Comparison of ENCODE assay signal across 9 mouse cellular contexts in the genomic region with DNA sequence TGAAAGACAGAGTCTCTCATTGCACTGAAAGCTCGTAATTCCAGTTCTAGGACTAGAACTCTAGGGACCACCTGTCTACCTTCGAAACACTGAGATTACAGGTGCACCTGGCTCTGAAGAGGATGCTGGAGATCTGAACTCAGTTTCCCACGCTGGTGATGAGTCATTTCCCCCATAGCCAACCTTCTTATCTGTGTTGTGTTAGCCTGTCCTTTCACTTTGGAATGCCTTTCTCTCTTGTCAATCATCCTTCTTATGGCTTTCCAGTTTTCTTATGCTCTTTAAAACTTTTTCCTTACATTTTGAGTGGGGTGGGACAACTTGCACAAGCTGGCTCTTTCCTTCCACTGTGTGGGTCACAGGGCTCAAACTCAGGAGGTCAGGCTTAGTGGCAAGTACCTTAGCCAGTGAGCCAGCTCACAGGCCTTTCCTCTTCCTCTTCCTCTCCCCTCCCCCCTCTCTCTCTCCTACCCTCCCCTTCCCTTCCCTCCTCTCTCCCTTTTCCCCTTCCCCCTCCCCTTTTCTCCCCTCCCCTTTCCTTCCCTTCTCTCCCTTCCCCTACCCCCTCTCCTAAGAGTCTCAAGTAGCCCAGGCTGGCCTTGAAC. TPM values are rescaled to one million over a fixed set of nuclear protein-coding genes. Genes with fewer than 3 reads are reported as not detected.
DNase-seq lines count a peak whose midpoint lies in the region; ATAC-seq lines count a peak whose summit lies in the region.
"Had no signal": no experiment of that assay in that cellular context is flagged by ENCODE, and none has a peak within 500 bp of the region (broad histone marks: within the 10 kb centered on the region; RNA-seq: fewer than 3 reads in every experiment).

No protein-coding gene starts in this region.

- peak overlapping the region; percentile 80 for H3K4me2 ChIP-seq in forebrain, embryonic 15.5 days (replicated peaks)
- peak overlapping the region; percentile 78 for H3K4me2 ChIP-seq in liver, embryonic 15.5 days

- no peaks in the 10 kb centered on the region for H3K9me3 ChIP-seq in heart, embryonic 10.5 days
- no peaks in the 10 kb centered on the region for H3K9me3 ChIP-seq in forebrain, embryonic 15.5 days
- no peaks in the 10 kb centered on the region for H3K9me3 ChIP-seq in liver, embryonic 15.5 days (replicated peaks)

- intact Hi-C loops in left cerebral cortex, postnatal 14 days (cut with DNase I), result loop anchor here (10.0 kb wide), 1 partner anchor 185 kb away; no protein-coding TSS in a partner anchor

- H3K4me3 ChIP-seq in heart, embryonic 10.5 days, result peak overlapping the region; percentile 68
- H3K4me3 ChIP-seq in forebrain, embryonic 15.5 days, result peak overlapping the region; percentile 60; the same call in 1 of the 2 replicates
- no peak overlapping the region for H3K4me3 ChIP-seq in liver, embryonic 15.5 days (replicated peaks)

- WGBS in heart, embryonic 10.5 days, result 59% methylated on average over 3 of the region's 3 CpGs
- WGBS in forebrain, embryonic 15.5 days, result 81% methylated on average over 3 of the region's 3 CpGs
- WGBS in liver, embryonic 15.5 days (ENCODE audit: insufficient replicate concordance), result 52% methylated on average over 3 of the region's 3 CpGs

- no peaks in the 10 kb centered on the region for H3K27me3 ChIP-seq in heart, embryonic 10.5 days (ENCODE audit: insufficient read depth, poor library complexity, severe bottlenecking)
- H3K27me3 ChIP-seq in forebrain, embryonic 15.5 days, result no peaks in the 10 kb centered on the region
- H3K27me3 ChIP-seq in liver, embryonic 15.5 days, result peaks cover 15% of the 10 kb centered on the region

- peaks cover 20% of the 10 kb centered on the region for H3K4me1 ChIP-seq in heart, embryonic 10.5 days
- H3K4me1 ChIP-seq in forebrain, embryonic 15.5 days, result peaks cover 29% of the 10 kb centered on the region
- H3K4me1 ChIP-seq in liver, embryonic 15.5 days (replicated peaks), result peaks cover 28% of the 10 kb centered on the region

- H3K27ac ChIP-seq in heart, embryonic 10.5 days, result peak overlapping the region; percentile 86; the same call in 1 of the 2 replicates
- no peak overlapping the region for H3K27ac ChIP-seq in forebrain, embryonic 15.5 days (replicated peaks)
- no peak overlapping the region for H3K27ac ChIP-seq in liver, embryonic 15.5 days (replicated peaks)

- H3K9ac ChIP-seq in forebrain, embryonic 15.5 days (replicated peaks), result peak overlapping the region; percentile 48; the same call in 1 of the 2 replicates
- no peak overlapping the region for H3K9ac ChIP-seq in liver, embryonic 15.5 days

- peaks cover 36% of the 10 kb centered on the region for H3K36me3 ChIP-seq in heart, embryonic 10.5 days
- H3K36me3 ChIP-seq in forebrain, embryonic 15.5 days, result peaks cover 28% of the 10 kb centered on the region
- 0 out of 2 replicates have a peak, but pooled peaks cover 2% of the 10 kb centered on the region for H3K36me3 ChIP-seq in liver, embryonic 15.5 days (replicated peaks)

- ATAC-seq in forebrain, embryonic 15.5 days (replicated peaks), result no peak
- no peak for ATAC-seq in liver, embryonic 15.5 days (ENCODE audit: insufficient read depth)

- DNase-seq in heart, embryonic 10.5 days (ENCODE audit: low spot score), result no peak
- DNase-seq in heart, adult 18-20 months, result no peak
- DNase-seq in 416B (ENCODE audit: low read depth), result peak; percentile 42
- DNase-seq in adrenal gland, postnatal 10 days, result no peak
- no peak for DNase-seq in kidney, adult 11 months
- no peak for DNase-seq in left cerebral cortex, postnatal 14 days (ENCODE audit: low spot score in 2 of 2)
- DNase-seq: thymus, postnatal 36 days had no signal

RNA-seq across cellular contexts. Expression of a gene that starts 1.2 kb away (rescaled TPM):
- 28.6 and 31.1 TPM in 2 replicates for polyA plus RNA-seq in heart, embryonic 10.5 days (2016; fragmentation: Nextera tagmentation; extraction: Ambion mirVana)
- total RNA-seq in heart, adult 18-20 months (2021), result 10 to 100 TPM; 37.3 to 44.5 TPM
- polyA plus RNA-seq in forebrain, embryonic 15.5 days (2015; fragmentation: Nextera tagmentation; extraction: Ambion mirVana), result 36.0 and 38.0 TPM in 2 replicates
- polyA plus RNA-seq in liver, embryonic 15.5 days (2015; fragmentation: Nextera tagmentation; extraction: Ambion mirVana), result 3.9 and 4.5 TPM in 2 replicates
- 10 to 100 TPM; 27.7 to 36.2 TPM for total RNA-seq in adrenal gland, postnatal 10 days (2021)
- 10 to 100 TPM; 82.8 to 93.9 TPM for total RNA-seq in left cerebral cortex, postnatal 14 days (2021)

RNA-seq across cellular contexts. Expression of a gene that starts 6.2 kb away (rescaled TPM):
- 30.2 and 51.9 TPM in 2 replicates for polyA plus RNA-seq in heart, embryonic 10.5 days (2016; fragmentation: Nextera tagmentation; extraction: Ambion mirVana)
- 1 to 10 TPM; 4.2 to 4.3 TPM for total RNA-seq in heart, adult 18-20 months (2021)
- polyA plus RNA-seq in forebrain, embryonic 15.5 days (2015; fragmentation: Nextera tagmentation; extraction: Ambion mirVana), result 89.2 and 90.3 TPM in 2 replicates
- polyA plus RNA-seq in liver, embryonic 15.5 days (2015; fragmentation: Nextera tagmentation; extraction: Ambion mirVana), result 4.5 and 4.6 TPM in 2 replicates
- total RNA-seq in adrenal gland, postnatal 10 days (2021), result 10 to 100 TPM in 1 of 2 experiments, 1 to 10 TPM in 1; 6.8 to 10.7 TPM
- 100 to 1,000 TPM; 124 to 147 TPM for total RNA-seq in left cerebral cortex, postnatal 14 days (2021)

RNA-seq across cellular contexts. Expression of a gene that starts 7.5 kb away (rescaled TPM):
- polyA plus RNA-seq in heart, embryonic 10.5 days (2016; fragmentation: Nextera tagmentation; extraction: Ambion mirVana), result 0.15 and 0.63 TPM in 2 replicates
- total RNA-seq in heart, adult 18-20 months (2021), result not detected
- 0.27 and 0.45 TPM in 2 replicates for polyA plus RNA-seq in forebrain, embryonic 15.5 days (2015; fragmentation: Nextera tagmentation; extraction: Ambion mirVana)
- 19.4 and 25.0 TPM in 2 replicates for polyA plus RNA-seq in liver, embryonic 15.5 days (2015; fragmentation: Nextera tagmentation; extraction: Ambion mirVana)
- total RNA-seq in adrenal gland, postnatal 10 days (2021), result 10 to 100 TPM; 14.5 to 32.1 TPM
- under 1 TPM; 0.11 to 0.30 TPM for total RNA-seq in left cerebral cortex, postnatal 14 days (2021)

RNA-seq across cellular contexts. Expression of a gene that starts 38.2 kb away (rescaled TPM):
- 10.2 and 13.1 TPM in 2 replicates for polyA plus RNA-seq in heart, embryonic 10.5 days (2016; fragmentation: Nextera tagmentation; extraction: Ambion mirVana)
- 1 to 10 TPM in 1 of 2 experiments, under 1 TPM in 1; 0.82 to 1.4 TPM for total RNA-seq in heart, adult 18-20 months (2021)
- polyA plus RNA-seq in forebrain, embryonic 15.5 days (2015; fragmentation: Nextera tagmentation; extraction: Ambion mirVana), result 1.7 and 2.4 TPM in 2 replicates
- 3.9 and 4.9 TPM in 2 replicates for polyA plus RNA-seq in liver, embryonic 15.5 days (2015; fragmentation: Nextera tagmentation; extraction: Ambion mirVana)
- 1 to 10 TPM; 3.0 to 4.9 TPM for total RNA-seq in adrenal gland, postnatal 10 days (2021)
- 1 to 10 TPM; 1.6 to 2.0 TPM for total RNA-seq in left cerebral cortex, postnatal 14 days (2021)

RNA-seq across cellular contexts. Expression of a gene that starts 48.7 kb away (rescaled TPM):
- 0.28 TPM in 1 of 2 replicates, not detected in the other for polyA plus RNA-seq in heart, embryonic 10.5 days (2016; fragmentation: Nextera tagmentation; extraction: Ambion mirVana)
- total RNA-seq in heart, adult 18-20 months (2021), result not detected
- polyA plus RNA-seq in forebrain, embryonic 15.5 days (2015; fragmentation: Nextera tagmentation; extraction: Ambion mirVana), result 0.34 TPM in 1 of 2 replicates, not detected in the other
- polyA plus RNA-seq in liver, embryonic 15.5 days (2015; fragmentation: Nextera tagmentation; extraction: Ambion mirVana), result 0.23 TPM in 1 of 2 replicates, not detected in the other
- total RNA-seq in adrenal gland, postnatal 10 days (2021), result under 1 TPM in 1 of 2 experiments, not detected in 1; 0.97 TPM
- not detected for total RNA-seq in left cerebral cortex, postnatal 14 days (2021)

Comparison
In these comparisons a context has a peak if more than half of its experiments do, and no peak if none do; other contexts are left out.
1. RNA of a gene that starts 6.2 kb away (total RNA-seq): 124 to 147 TPM in left cerebral cortex, postnatal 14 days; 6.8 to 10.7 TPM in adrenal gland, postnatal 10 days and 4.2 to 4.3 TPM in heart, adult 18-20 months; every median in the first group is over 10 times any median in the second.
2. RNA of a gene that starts 7.5 kb away (total RNA-seq): 14.5 to 32.1 TPM in adrenal gland, postnatal 10 days; 0.11 to 0.30 TPM in left cerebral cortex, postnatal 14 days and not detected in heart, adult 18-20 months; every median in the first group is over 10 times any median in the second.